ENCODE assay signal across 7 mouse cellular contexts in genomic region chr12:27341130-27341870, GRCm38 (mm10). TPM values are rescaled to one million over a fixed set of nuclear protein-coding genes. Genes with fewer than 3 reads are reported as not detected.
DNase-seq lines count a peak whose midpoint lies in the region; ATAC-seq and TF ChIP-seq lines count a peak whose summit lies in the region.

No protein-coding gene starts in this region.

- peaks cover 2 to 6% of the 10 kb centered on the region in 2 experiments; a peak in 3 of 4 replicates for H3K4me1 ChIP-seq in ES-E14 (ENCODE audit: control insufficient read depth in 2 of 2, insufficient read depth in 2 of 2, low read length in 2 of 2, poor library complexity in 1 of 2)
- no peaks in the 10 kb centered on the region for H3K4me1 ChIP-seq in intestine, postnatal 0 days (replicated peaks; ENCODE audit: control insufficient read depth, insufficient read depth, low read length)
- peaks cover 21% of the 10 kb centered on the region for H3K4me1 ChIP-seq in limb, embryonic 12.5 days (replicated peaks)

- peak overlapping the region; percentile 46 for H3K9ac ChIP-seq in ES-E14 (ENCODE audit: insufficient read depth, low read depth, low read length, poor library complexity, severe bottlenecking)
- H3K9ac ChIP-seq in intestine, postnatal 0 days (ENCODE audit: low read depth, low read length): peak overlapping the region; percentile 45
- H3K9ac ChIP-seq in limb, embryonic 12.5 days (replicated peaks): peak overlapping the region; percentile 100

- H3K27ac ChIP-seq in ES-E14 (ENCODE audit: insufficient read depth, low read depth, low read length, poor library complexity, severe bottlenecking): no peak overlapping the region
- H3K27ac ChIP-seq in intestine, postnatal 0 days (ENCODE audit: low read depth, low read length): 0 out of 2 replicates have a peak overlapping the region, but pooled peaks have one; percentile 21
- H3K27ac ChIP-seq in limb, embryonic 12.5 days: peak overlapping the region; percentile 100

- H3K36me3 ChIP-seq in ES-E14 (ENCODE audit: control insufficient read depth, insufficient read depth, low read length, poor library complexity, severe bottlenecking) (no peaks in the 10 kb centered on the region), myocyte (ENCODE audit: control insufficient read depth, insufficient read depth) (peaks cover 7% of the 10 kb centered on the region)
- no peaks in the 10 kb centered on the region for H3K36me3 ChIP-seq in intestine, postnatal 0 days (ENCODE audit: control insufficient read depth, insufficient read depth)
- H3K36me3 ChIP-seq in limb, embryonic 12.5 days: peaks cover 14% of the 10 kb centered on the region; the same call in 1 of the 2 replicates

- 0 out of 2 replicates have a peak, but pooled peaks have one; percentile 11 for ATAC-seq in frontal cortex, adult (ENCODE audit: low TSS enrichment)
- no peak for ATAC-seq in intestine, postnatal 0 days
- ATAC-seq in limb, embryonic 12.5 days (ENCODE audit: insufficient number of reproducible peaks, insufficient read depth, low FRiP score, low TSS enrichment, low read depth): no peak

- TF ChIP-seq CTCF in brain, embryonic 14.5 days (IDR thresholded peaks at IDR 0.05; ENCODE audit: borderline replicate concordance, extremely low read depth, insufficient read depth, insufficient read length): no peak
- TF ChIP-seq CTCF in intestine, postnatal 0 days (IDR thresholded peaks at IDR 0.05; ENCODE audit: low read depth): no peak

- no peaks in the 10 kb centered on the region for H3K9me3 ChIP-seq in ES-E14 (ENCODE audit: control insufficient read depth, insufficient read depth, low read depth, low read length)
- H3K9me3 ChIP-seq in intestine, postnatal 0 days (ENCODE audit: control insufficient read depth): no peaks in the 10 kb centered on the region
- no peaks in the 10 kb centered on the region for H3K9me3 ChIP-seq in limb, embryonic 12.5 days

- peaks cover 51% of the 10 kb centered on the region for H3K79me2 ChIP-seq in myocyte (ENCODE audit: control insufficient read depth, insufficient read depth)

- H3K4me2 ChIP-seq in intestine, postnatal 0 days (replicated peaks; ENCODE audit: low read depth): peak overlapping the region; percentile 91
- H3K4me2 ChIP-seq in limb, embryonic 12.5 days: peak overlapping the region; percentile 42
- H3K4me2 ChIP-seq in myocyte (ENCODE audit: low read depth): peak overlapping the region; percentile 61

- DNase-seq in ES-E14 (ENCODE audit: low read depth, low spot score): peak; percentile 15
- DNase-seq in brain, embryonic 14.5 days (ENCODE audit: low read depth): peak; percentile 76
- DNase-seq in spleen, postnatal 10 days (ENCODE audit: low spot score in 2 of 2): no peak

- peak overlapping the region; percentile 93 for H3ac ChIP-seq in myocyte (ENCODE audit: control insufficient read depth, insufficient read length)

- H3K27me3 ChIP-seq in intestine, postnatal 0 days (replicated peaks; ENCODE audit: control insufficient read depth, insufficient read depth, low read length): peaks cover 12% of the 10 kb centered on the region; the same call in 1 of the 2 replicates
- H3K27me3 ChIP-seq in limb, embryonic 12.5 days: no peaks in the 10 kb centered on the region
- no peaks in the 10 kb centered on the region for H3K27me3 ChIP-seq in myocyte (ENCODE audit: control insufficient read depth, insufficient read depth, insufficient read length)

- TF ChIP-seq POLR2A in brain, embryonic 14.5 days (IDR thresholded peaks at IDR 0.05; ENCODE audit: borderline replicate concordance, extremely low read depth, insufficient read depth, insufficient read length, poor library complexity, severe bottlenecking): no peak
- TF ChIP-seq POLR2A in myocyte (IDR thresholded peaks at IDR 0.05; ENCODE audit: insufficient read length, low read depth): peak; percentile 49

- WGBS in intestine, postnatal 0 days: under 1% methylated on average over 79 of the region's 80 CpGs
- under 1% methylated on average over 80 of the region's 80 CpGs for WGBS in limb, embryonic 12.5 days

- in situ Hi-C loops in ES-E14 (cut with MboI; ENCODE audit: low sequenced_read_pairs in 2 of 2, unreplicated experiment in 2 of 2): no loop called here

- H3K4me3 ChIP-seq in ES-E14 (ENCODE audit: insufficient read depth in 1 of 2, low read depth in 1 of 2, low read length in 2 of 2, poor library complexity in 1 of 2, severe bottlenecking in 1 of 2) (peak overlapping the region; percentile 75 to 79), myocyte (peak overlapping the region; percentile 94)
- peak overlapping the region; percentile 68 for H3K4me3 ChIP-seq in intestine, postnatal 0 days (ENCODE audit: low read depth, low read length)
- H3K4me3 ChIP-seq in limb, embryonic 12.5 days (replicated peaks): peak overlapping the region; percentile 98

TF ChIP-seq in ES-E14, 5 proteins besides CTCF, POLR2A, EP300 and RAD21:
- no peak for TF ChIP-seq ZC3H11A (IDR thresholded peaks at IDR 0.05; ENCODE audit: borderline replicate concordance, low read depth, low read length)
- TF ChIP-seq HCFC1 (IDR thresholded peaks at IDR 0.05; ENCODE audit: borderline replicate concordance, insufficient read depth, low read length): no peak
- no peak for TF ChIP-seq CHD2 (IDR thresholded peaks at IDR 0.05; ENCODE audit: low read depth, low read length)
- TF ChIP-seq MAFK (IDR thresholded peaks at IDR 0.05; ENCODE audit: insufficient read depth, low read depth, low read length): no peak
- TF ChIP-seq ZNF384 (IDR thresholded peaks at IDR 0.05; ENCODE audit: low read depth, low read length): no peak
TF ChIP-seq in ES-E14: peak in this region for 0.

TF ChIP-seq in myocyte, 11 proteins besides CTCF, POLR2A, EP300 and RAD21:
- no peak for TF ChIP-seq REST (IDR thresholded peaks at IDR 0.05; ENCODE audit: insufficient read depth, insufficient read length)
- peak; percentile 44 for TF ChIP-seq POLR2AphosphoS2 (IDR thresholded peaks at IDR 0.05; ENCODE audit: insufficient read length, low read depth)
- TF ChIP-seq MYOD1 (IDR thresholded peaks at IDR 0.05; ENCODE audit: control insufficient read depth in 1 of 3, insufficient read length in 2 of 3, low read depth in 2 of 3): peak in 2 of 3 experiments; percentile 69 to 83
- peak; percentile 37 for TF ChIP-seq TCF3 (IDR thresholded peaks at IDR 0.05; ENCODE audit: insufficient read length, low read depth)
- peak; percentile 26 for TF ChIP-seq SRF (IDR thresholded peaks at IDR 0.05; ENCODE audit: control insufficient read depth, insufficient read length, low read depth)
- peak in 2 of 3 experiments; percentile 74 to 78 for TF ChIP-seq MYOG (IDR thresholded peaks at IDR 0.05; ENCODE audit: control insufficient read depth in 1 of 3, insufficient read depth in 1 of 3, insufficient read length in 2 of 3, low read depth in 2 of 3)
- TF ChIP-seq E2F4 (IDR thresholded peaks at IDR 0.05; ENCODE audit: insufficient read depth): no peak

RNA-seq across cellular contexts. Expression of gene Sox11, which starts 1.1 kb away (rescaled TPM):
- total RNA-seq in ES-E14 (2012; rRNA removed): 10.1 and 11.2 TPM in 2 replicates
- polyA plus RNA-seq in brain, embryonic 14.5 days (2012; rRNA removed): 238 and 273 TPM in 2 replicates
- 4.7 and 4.9 TPM in 2 replicates for polyA plus RNA-seq in intestine, postnatal 0 days (2015; fragmentation: Nextera tagmentation; extraction: Ambion mirVana)
- 246 and 273 TPM in 2 replicates for polyA plus RNA-seq in limb, embryonic 12.5 days (2016; fragmentation: Nextera tagmentation; extraction: Ambion mirVana)
- 11.3 TPM for polyA plus RNA-seq in myocyte (2012; fragmentation: generic; extraction: Trizol)

Comparison
In these comparisons a context has a peak if more than half of its experiments do, and no peak if none do; other contexts are left out.
1. DNase-seq: peak in ES-E14 (single experiment) and brain, embryonic 14.5 days (single experiment); none in spleen, postnatal 10 days (0 of 2).
2. H3K9ac ChIP-seq: peak in every context shown above with its lines; median percentile 100 in limb, embryonic 12.5 days; 46 in ES-E14; 45 in intestine, postnatal 0 days.
3. RNA of gene Sox11, which starts 1.1 kb away (polyA plus RNA-seq): 238 to 273 TPM in brain, embryonic 14.5 days and 246 to 273 TPM in limb, embryonic 12.5 days; 11.3 TPM in myocyte (single experiment) and 4.7 to 4.9 TPM in intestine, postnatal 0 days; every median in the first group is over 10 times any median in the second.
4. Peak in every context shown above with its lines, with median percentiles within 50 percentile points of each other: H3K4me3 ChIP-seq and H3K4me2 ChIP-seq.